Mouse (Mus musculus): ENCODE results near the gene Cct8l1. TPM values are rescaled to one million over a fixed set of nuclear protein-coding genes. Genes with fewer than 3 reads are reported as not detected.

Gene Cct8l1
- total and polyA plus RNA-seq, 2 experiments from 2014 or later: not detected

GRCm38 (mm10) chr5:25532256-25533147 lies 16.6 kb downstream of the Cct8l1 start:
- H3K4me3 ChIP-seq (ENCODE audit: low read depth, low read length): no peak overlapping the region
- ATAC-seq (ENCODE audit: low FRiP score) (no peak), DNase-seq (ENCODE audit: low spot score) (no peak)
- H3K9ac ChIP-seq (replicated peaks; ENCODE audit: low read length, poor library complexity, severe bottlenecking): no peak overlapping the region
- no peaks in the 10 kb centered on the region for H3K27me3 ChIP-seq (ENCODE audit: insufficient read depth, low read length)
- TF ChIP-seq CTCF (IDR thresholded peaks at IDR 0.05): no peak
- H3K36me3 ChIP-seq (ENCODE audit: insufficient read depth, low read length): no peaks in the 10 kb centered on the region
- WGBS: 44% methylated on average over 16 of the region's 18 CpGs
- no peaks in the 10 kb centered on the region for H3K4me1 ChIP-seq (ENCODE audit: insufficient read depth, low read length)
- no peaks in the 10 kb centered on the region for H3K9me3 ChIP-seq (ENCODE audit: low read length)
- H3K4me2 ChIP-seq (ENCODE audit: low read depth, low read length, poor library complexity, severe bottlenecking): no peak overlapping the region
- no peak overlapping the region for H3K27ac ChIP-seq (ENCODE audit: low read depth, low read length)

GRCm38 (mm10) chr5:25533298-25533697 lies 17.4 kb downstream of the Cct8l1 start:
- ATAC-seq (ENCODE audit: low FRiP score) (no peak), DNase-seq (ENCODE audit: low spot score) (no peak)
- TF ChIP-seq CTCF (IDR thresholded peaks at IDR 0.05): no peak
- Histone ChIP-seq H3K36me3 (ENCODE audit: insufficient read depth, low read length) (no peaks in the 10 kb centered on the region), H3K4me1 (ENCODE audit: insufficient read depth, low read length) (no peaks in the 10 kb centered on the region), H3K4me3 (ENCODE audit: low read depth, low read length) (no peak overlapping the region), H3K27ac (ENCODE audit: low read depth, low read length) (no peak overlapping the region), H3K27me3 (ENCODE audit: insufficient read depth, low read length) (no peaks in the 10 kb centered on the region), H3K4me2 (ENCODE audit: low read depth, low read length, poor library complexity, severe bottlenecking) (no peak overlapping the region), H3K9ac (replicated peaks; ENCODE audit: low read length, poor library complexity, severe bottlenecking) (no peak overlapping the region), H3K9me3 (ENCODE audit: low read length) (no peaks in the 10 kb centered on the region)
- WGBS: 86% methylated on average over 5 of the region's 5 CpGs

DNA sequence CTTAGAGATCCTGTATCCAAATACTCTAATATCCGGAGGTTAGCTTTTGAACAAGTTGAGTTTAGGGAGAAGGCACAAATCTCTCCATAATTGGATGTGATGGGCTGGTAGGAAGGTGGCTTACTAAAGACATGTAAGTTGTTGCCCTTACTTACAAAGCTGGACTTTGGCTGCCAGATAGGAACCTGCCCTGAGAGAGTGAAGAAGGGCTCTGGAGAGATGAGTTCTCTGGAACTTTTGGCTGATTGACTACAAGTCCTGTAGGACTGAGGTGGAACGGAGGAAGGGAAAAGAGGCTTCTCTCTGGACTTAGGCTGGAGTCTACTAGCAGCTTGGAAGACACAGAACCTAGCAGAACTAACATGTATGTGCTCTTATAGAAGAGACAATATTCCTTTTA lies 19.7 kb downstream of the Cct8l1 start:
- no peak for TF ChIP-seq CTCF (IDR thresholded peaks at IDR 0.05)
- Histone ChIP-seq H3K36me3 (ENCODE audit: insufficient read depth, low read length) (no peaks in the 10 kb centered on the region), H3K27ac (ENCODE audit: low read depth, low read length) (no peak overlapping the region), H3K9ac (replicated peaks; ENCODE audit: low read length, poor library complexity, severe bottlenecking) (no peak overlapping the region), H3K4me3 (ENCODE audit: low read depth, low read length) (no peak overlapping the region), H3K4me2 (ENCODE audit: low read depth, low read length, poor library complexity, severe bottlenecking) (no peak overlapping the region), H3K9me3 (ENCODE audit: low read length) (no peaks in the 10 kb centered on the region), H3K27me3 (ENCODE audit: insufficient read depth, low read length) (no peaks in the 10 kb centered on the region), H3K4me1 (ENCODE audit: insufficient read depth, low read length) (no peaks in the 10 kb centered on the region)
- DNase-seq (ENCODE audit: low spot score) (no peak), ATAC-seq (ENCODE audit: low FRiP score) (no peak)
- 88% methylated on average over 2 of the region's 2 CpGs for WGBS

- Histone ChIP-seq H3K4me3 (ENCODE audit: low read depth, low read length) (no peak overlapping the region), H3K4me2 (ENCODE audit: low read depth, low read length, poor library complexity, severe bottlenecking) (no peak overlapping the region), H3K9ac (replicated peaks; ENCODE audit: low read length, poor library complexity, severe bottlenecking) (no peak overlapping the region), H3K4me1 (ENCODE audit: insufficient read depth, low read length) (no peaks in the 10 kb centered on the region), H3K9me3 (ENCODE audit: low read length) (no peaks in the 10 kb centered on the region), H3K27ac (ENCODE audit: low read depth, low read length) (no peak overlapping the region), H3K36me3 (ENCODE audit: insufficient read depth, low read length) (no peaks in the 10 kb centered on the region), H3K27me3 (ENCODE audit: insufficient read depth, low read length) (no peaks in the 10 kb centered on the region)
- ATAC-seq (ENCODE audit: low FRiP score) (no peak), DNase-seq (ENCODE audit: low spot score) (no peak)
- WGBS: 51% methylated on average over 2 of the region's 2 CpGs
- no peak for TF ChIP-seq CTCF (IDR thresholded peaks at IDR 0.05)
These were observed 20.6 kb downstream of the Cct8l1 start for GRCm38 (mm10) chr5:25536451-25536850.

GRCm38 (mm10) chr5:25536921-25537409 lies 21.1 kb downstream of the Cct8l1 start:
- Histone ChIP-seq H3K4me1 (ENCODE audit: insufficient read depth, low read length) (no peaks in the 10 kb centered on the region), H3K4me2 (ENCODE audit: low read depth, low read length, poor library complexity, severe bottlenecking) (no peak overlapping the region), H3K27ac (ENCODE audit: low read depth, low read length) (no peak overlapping the region), H3K9me3 (ENCODE audit: low read length) (no peaks in the 10 kb centered on the region), H3K36me3 (ENCODE audit: insufficient read depth, low read length) (no peaks in the 10 kb centered on the region), H3K9ac (replicated peaks; ENCODE audit: low read length, poor library complexity, severe bottlenecking) (no peak overlapping the region), H3K27me3 (ENCODE audit: insufficient read depth, low read length) (no peaks in the 10 kb centered on the region), H3K4me3 (ENCODE audit: low read depth, low read length) (no peak overlapping the region)
- 49% methylated on average over 6 of the region's 6 CpGs for WGBS
- DNase-seq (ENCODE audit: low spot score) (no peak), ATAC-seq (ENCODE audit: low FRiP score) (no peak)
- no peak for TF ChIP-seq CTCF (IDR thresholded peaks at IDR 0.05)

- H3K4me1 ChIP-seq (ENCODE audit: insufficient read depth, low read length): no peaks in the 10 kb centered on the region
- H3K9me3 ChIP-seq (ENCODE audit: low read length): no peaks in the 10 kb centered on the region
- no peak overlapping the region for H3K4me2 ChIP-seq (ENCODE audit: low read depth, low read length, poor library complexity, severe bottlenecking)
- ATAC-seq (ENCODE audit: low FRiP score): no peak
- H3K36me3 ChIP-seq (ENCODE audit: insufficient read depth, low read length): no peaks in the 10 kb centered on the region
- H3K9ac ChIP-seq (replicated peaks; ENCODE audit: low read length, poor library complexity, severe bottlenecking): no peak overlapping the region
- no peak overlapping the region for H3K4me3 ChIP-seq (ENCODE audit: low read depth, low read length)
- no peak for TF ChIP-seq CTCF (IDR thresholded peaks at IDR 0.05)
- no peaks in the 10 kb centered on the region for H3K27me3 ChIP-seq (ENCODE audit: insufficient read depth, low read length)
- H3K27ac ChIP-seq (ENCODE audit: low read depth, low read length): no peak overlapping the region
- DNase-seq (ENCODE audit: low spot score): no peak
These were observed 24.5 kb downstream of the Cct8l1 start for GRCm38 (mm10) chr5:25540412-25540811.

Measured in midbrain, postnatal 0 days (tissue).